Mouse (Mus musculus): ENCODE measurements around the gene Spsb1.

The Spsb1 gene

DNA sequence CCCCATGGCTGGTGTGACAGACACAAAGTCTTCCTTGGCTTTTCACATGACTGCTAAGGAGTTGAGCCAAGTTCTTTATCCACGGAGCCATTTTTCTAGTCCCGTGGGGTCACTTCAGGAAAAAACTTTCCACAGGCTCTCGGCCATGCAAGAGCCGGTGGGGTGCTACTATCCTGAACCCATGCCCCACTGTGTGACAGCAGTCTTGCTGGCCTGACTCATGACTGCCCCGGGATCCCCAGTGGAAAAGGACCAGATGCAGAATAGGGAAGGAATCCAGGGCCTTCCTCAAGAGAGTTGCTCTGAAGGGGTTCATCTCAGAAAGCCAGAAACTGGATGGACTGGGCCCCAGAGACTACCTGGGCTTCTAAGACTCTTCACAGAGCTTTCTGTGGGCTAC lies 66.7 kb downstream of the Spsb1 start:
- no peak for DNase-seq (ENCODE audit: low spot score in 2 of 2)

DNA sequence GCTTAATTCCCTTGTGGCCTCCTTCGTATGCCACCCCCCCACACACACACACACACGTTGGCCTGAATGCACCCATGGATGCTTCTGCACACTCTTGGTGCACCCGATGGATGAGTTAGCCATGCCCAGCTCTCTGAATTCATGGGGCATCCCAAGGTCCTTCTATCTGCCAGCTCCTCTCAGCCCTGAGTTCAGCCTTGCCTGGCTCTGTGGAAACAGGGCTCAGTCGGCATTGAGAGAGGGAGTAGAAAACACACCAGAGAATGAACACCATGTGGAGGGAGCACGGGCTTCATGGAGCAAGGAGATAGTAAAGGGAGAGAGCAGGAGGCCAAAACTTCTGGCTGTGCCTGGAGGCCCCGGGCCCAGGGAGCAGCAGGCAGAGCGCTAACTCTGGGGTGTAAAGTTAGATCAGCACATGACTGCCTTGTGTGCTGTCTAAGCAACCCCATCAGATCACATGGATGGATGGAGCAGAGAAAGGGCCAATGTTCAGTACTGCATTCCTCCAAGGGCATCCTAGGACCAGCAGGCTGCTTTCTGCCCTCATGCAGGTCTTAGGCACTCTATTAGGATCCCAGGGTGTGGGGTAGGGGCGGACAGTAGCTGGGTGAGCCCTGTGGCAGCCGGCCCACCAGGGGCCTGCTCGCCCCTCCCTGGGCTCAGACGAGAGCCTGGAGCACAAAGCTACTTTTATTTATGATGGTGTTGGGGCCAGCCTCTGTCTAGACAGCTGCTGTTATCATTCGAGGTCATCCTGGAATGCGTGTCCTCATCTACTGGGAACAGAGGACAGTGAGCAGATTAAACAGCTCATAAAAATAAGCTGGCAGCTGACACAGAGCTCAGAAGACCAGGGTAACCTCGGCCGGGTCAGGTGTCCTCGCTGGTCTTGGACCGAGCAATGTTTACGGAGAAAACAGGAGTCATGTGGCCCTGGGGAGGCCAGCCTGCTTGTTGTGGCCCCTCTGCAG lies 68.3 kb downstream of the Spsb1 start:
- DNase-seq (ENCODE audit: low spot score in 2 of 2), result no peak

DNA sequence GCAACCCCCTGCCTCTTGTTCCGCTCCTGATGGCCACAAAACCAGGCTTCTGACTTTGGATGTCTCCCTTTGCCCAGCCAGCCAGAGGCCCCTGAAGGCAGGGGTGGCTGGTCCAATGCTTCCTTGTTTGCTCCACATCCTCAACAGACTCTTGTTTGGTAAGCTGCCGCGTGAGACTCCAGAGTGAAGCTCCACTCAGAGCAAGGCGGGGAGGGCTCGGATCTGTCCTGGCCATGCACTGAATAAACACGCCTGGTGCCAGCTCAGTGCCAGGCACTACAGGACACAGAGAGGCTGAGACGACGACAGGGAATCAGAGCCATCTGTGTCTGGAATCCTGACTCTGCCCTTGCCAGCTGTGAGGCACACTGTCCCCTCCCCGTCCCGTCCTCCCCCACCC lies 70.9 kb downstream of the Spsb1 start:
- peak; percentile 45 to 58 for DNase-seq (ENCODE audit: low spot score in 2 of 2)

DNA sequence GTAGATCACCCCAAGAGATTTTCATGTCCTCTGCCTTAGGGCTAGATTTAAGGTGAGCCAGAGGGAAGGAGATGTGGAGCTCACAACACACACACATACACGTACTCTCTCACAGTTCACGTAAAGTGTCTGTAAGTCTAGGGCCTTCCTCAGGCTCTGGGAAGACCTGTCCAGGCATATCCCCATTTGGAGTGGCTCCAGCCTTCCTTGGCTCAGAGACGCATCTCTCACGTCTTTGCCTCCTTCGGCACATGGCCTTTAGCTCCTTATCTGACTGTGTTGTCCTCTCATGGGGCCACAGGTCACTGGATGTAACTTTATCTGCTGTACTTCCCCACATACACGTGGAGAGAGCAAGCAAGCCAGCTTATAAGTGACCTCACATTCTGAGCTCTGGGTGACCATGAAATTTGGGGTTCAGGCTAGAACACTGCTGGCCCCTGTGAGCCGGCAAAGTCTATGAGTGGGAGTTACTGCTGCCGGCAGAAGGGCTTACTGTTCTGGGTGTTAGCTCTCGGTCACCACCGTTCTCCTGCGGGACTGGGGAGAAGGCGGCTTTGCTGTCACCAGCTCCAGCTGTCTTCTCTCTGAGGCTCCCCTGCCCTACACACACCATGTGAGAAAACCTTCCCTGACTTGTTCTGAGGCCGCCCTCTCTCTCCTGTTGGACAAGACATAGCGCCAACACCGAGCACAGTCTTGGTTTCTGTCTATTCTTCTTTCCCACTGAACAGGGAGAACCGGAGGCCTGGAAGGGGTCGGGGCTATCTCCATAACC lies 72.5 kb downstream of the Spsb1 start:
- no peak for DNase-seq (ENCODE audit: low spot score in 2 of 2)

DNA sequence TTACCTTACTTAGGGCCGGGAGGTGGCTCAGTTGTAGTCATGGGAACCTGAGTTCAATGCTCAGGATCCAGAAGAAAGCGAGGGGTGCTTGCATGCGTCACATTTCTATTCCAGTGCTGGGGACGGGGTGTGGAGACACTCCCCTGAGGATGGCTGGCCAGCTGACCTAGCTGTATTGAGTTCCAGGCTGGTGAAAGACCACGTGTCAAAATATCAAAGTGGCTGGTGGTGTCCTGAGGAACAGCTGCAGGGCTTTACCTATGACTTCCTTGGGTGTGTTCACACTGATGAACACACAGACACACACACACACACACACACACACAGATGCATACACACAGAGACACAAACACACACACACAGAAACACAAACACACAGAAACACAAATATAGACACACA lies 73.9 kb downstream of the Spsb1 start:
- no peak for DNase-seq (ENCODE audit: low spot score in 2 of 2)

DNA sequence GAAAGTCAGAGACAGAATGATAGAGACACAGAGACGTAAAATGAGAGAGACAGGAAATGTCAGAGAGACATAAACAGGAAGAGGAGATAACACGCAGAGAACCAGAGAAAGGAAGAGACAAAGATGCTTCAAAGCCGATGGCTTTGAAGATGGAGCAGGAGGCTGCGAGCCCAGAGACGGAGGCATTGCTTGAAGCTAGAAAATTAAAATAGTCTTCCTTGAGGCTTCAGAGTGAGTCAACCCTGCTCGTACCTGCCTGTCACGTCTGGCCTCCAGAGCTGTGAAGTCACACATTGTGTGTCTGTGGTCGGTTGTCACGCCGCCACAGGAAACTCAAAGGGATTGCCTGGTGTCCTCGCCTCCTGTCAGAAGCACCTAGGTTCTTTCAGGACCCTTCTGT lies 74.9 kb downstream of the Spsb1 start:
- DNase-seq (ENCODE audit: low spot score in 2 of 2), result no peak

DNA sequence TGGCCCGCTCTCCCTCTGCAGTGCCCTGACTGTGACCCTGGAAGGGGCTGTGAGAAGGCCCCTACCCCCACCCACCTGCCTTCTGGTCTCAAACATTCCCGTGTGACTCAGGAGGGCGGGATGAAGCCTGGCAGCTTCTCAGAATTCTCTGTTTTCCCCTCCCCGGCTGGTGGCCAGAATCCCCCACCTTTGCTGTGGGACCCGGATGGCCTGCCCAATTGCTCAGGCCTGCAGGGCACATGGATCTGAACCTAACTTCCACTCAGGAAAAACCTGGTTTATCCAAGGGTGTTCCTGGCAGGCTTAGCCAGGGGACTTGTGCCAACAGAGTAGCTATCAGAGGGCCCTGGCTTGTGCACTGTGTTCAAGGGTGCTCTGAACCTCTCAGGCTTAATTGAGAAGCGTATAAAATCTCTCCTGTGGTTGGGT lies 76.8 kb downstream of the Spsb1 start:
- DNase-seq (ENCODE audit: low spot score in 2 of 2), result no peak

DNA sequence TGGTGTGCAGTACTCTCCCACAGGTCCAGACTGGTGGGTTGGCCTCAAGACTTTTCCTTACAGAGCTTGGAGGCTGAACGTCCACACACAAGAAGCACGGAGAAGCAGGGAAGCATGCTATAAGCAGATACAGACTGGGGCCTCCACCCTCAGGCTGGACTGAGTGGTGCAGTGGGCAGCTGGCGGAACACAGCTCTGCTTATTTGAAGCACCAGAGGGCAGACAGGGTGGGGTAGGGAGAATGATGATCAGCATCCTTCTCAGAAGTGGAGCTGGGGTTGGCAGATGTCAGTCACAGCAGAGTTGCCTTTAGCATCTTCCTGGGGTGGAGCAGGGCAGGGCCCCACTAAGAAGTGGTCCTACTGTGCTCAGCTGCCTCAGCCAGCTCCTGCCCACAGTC lies 77.6 kb downstream of the Spsb1 start:
- DNase-seq (ENCODE audit: low spot score in 2 of 2), result no peak

DNA sequence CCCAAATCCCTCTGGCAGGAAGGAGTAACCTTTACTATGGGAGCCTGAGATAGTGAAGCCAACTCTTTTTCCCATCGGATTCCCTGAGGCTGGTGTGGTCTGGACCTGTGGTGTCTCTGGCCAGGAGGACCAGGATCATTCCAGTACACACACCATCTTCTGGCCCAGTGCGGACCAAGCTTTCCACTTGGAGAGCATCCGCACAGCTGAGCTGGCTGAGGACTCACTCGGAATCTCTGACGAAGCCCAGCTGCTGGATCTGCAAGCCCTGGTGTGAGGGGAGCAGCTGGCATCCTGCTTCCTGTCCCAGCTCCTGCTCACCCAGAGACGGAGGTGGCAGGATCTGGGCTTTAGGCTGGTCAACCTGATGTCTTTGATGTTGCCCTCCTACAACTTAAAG lies 78.1 kb downstream of the Spsb1 start:
- no peak for DNase-seq (ENCODE audit: low spot score in 2 of 2)

DNA sequence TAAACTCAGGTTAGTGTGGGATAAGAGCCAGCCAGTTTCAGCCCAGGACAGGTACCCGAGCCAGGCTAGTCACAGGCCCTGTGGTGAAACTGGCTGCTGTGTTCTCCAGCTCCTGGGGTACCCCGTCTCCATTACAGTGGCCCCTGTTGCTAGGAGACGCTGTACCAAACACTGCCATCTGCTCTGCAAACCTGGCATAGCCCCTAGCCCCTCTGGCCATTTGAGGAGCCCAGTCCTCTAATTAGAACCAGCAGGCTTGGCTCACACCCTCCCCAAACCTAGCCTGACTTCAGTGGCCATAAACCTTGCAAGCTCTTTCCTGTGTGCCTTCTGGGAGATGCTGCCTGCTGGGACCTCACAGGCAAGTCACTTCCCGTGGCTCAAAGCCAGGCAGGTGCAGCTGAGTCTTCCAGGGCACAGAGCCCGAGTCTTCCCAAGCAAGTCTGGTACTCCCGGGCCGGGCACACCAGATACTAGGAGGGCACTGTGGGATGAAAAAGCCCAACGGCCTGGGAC lies 78.8 kb downstream of the Spsb1 start:
- DNase-seq (ENCODE audit: low spot score in 2 of 2), result peak; percentile 51 to 52

DNA sequence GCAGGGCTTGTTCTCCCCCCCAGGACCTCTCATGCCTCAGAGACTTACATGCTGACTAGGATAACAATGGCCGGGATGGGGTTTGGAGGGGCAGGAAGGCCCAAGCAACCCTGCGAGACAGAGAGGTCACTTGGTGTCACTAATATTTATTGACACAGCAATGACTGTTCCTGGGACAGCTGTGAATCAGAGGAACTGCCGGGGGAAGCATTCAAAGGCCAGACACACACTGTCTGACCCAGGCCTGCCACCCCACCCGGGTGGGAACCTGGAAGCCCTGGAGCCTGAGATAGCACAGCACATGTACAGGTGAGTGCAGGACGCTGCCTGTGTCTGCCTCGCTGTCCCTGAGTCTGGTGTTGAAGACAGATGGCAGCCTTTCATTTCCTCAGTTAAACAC lies 79.5 kb downstream of the Spsb1 start:
- DNase-seq (ENCODE audit: low spot score in 2 of 2), result no peak

DNA sequence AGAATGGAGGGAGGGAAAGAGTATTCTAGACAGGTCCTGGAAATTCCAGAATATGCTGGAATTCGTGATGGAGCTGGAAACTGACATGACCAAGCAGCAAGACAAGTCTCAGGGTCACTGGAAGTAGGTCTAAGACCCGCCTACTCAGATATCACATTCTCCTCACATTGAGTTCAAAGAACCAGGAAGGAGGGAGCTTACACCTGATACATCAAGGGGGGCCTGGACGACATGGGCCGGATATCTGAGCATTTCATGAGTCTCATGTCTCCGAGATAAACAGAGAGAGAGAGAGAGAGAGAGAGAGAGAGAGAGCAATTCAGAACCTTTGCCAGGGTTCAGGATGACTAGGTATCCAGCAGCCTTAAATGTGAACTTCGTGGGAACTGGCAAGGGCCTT lies 82.6 kb downstream of the Spsb1 start:
- DNase-seq (ENCODE audit: low spot score in 2 of 2), result no peak

DNA sequence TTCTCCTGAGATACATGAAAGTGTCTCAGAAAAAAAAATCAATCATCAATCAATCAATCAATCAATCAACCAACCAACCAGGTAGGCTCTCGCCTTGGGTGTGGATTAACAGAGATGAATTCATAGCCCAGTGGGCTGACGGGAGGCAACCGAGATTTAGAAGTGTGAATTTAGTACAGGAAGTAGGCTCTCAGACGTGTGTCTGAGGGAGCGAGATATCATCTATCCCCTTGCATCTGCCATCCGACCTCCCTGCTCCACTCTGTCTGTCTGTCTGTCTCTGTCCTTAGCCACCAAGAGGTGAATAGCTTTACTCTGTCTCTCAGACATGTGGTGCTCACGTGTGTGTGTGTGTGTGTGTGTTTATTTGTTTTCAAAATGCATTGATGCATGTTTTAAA lies 83.3 kb downstream of the Spsb1 start:
- no peak for DNase-seq (ENCODE audit: low spot score in 2 of 2)

DNA sequence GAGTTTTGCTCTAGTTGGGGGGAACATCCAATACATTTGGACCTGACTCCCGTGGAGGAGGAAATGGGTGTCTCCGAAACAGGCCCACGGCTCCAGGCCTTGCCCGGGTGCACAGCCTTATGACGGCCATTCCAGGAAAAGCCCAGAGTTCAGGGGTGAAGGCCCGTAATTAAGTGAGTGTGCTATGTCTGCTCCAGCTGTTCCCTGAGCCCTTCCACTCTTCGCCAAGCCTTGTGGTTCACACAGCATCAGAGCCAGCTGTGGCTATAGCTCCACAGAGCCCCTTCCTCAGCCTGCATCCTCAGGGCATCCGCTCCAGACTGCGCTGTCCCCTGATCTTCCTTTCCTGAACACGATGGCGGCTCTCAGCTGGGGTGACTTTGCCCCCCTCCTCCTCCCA lies 83.8 kb downstream of the Spsb1 start:
- no peak for DNase-seq (ENCODE audit: low spot score in 2 of 2)

DNA sequence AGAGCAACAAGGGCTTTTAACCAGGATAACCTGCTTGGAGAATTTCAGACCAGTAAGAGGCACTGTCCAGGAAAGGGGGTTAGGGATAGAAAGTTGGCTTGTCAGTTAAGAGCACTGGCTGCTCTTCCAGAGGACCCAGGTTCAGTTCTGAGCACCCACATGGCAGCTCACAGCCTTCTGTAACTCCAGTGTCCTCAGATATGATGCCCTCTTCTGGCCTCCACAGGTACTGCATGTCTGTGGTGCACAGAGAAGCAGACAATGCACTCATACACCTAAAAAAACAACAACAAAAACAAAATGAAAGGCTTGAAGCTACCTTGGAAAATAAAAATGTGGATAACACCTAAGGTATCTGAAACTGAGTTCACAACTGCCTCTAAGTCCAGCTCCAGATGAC lies 84.4 kb downstream of the Spsb1 start:
- no peak for DNase-seq (ENCODE audit: low spot score in 2 of 2)

DNA sequence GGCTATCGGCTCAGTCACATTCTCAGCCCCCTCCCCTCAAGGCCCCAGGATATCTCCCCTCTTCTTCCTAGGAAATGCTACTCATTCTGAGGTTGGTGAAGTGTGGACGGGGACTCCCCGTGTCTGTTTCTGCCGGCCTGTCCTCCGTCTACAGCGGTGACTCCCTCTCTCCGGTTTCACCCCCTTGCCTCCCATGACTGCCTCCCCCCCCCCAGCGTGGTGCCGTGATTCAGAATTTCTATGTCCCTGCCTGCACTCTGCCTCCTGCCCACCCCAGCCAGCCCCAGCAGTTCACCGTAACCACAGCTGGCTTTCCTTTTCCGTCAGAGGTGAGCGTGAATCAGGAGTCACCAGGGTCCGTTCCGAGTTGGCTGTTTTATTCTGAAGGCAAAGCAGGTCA lies 86.1 kb downstream of the Spsb1 start:
- DNase-seq (ENCODE audit: low spot score in 2 of 2), result no peak

DNA sequence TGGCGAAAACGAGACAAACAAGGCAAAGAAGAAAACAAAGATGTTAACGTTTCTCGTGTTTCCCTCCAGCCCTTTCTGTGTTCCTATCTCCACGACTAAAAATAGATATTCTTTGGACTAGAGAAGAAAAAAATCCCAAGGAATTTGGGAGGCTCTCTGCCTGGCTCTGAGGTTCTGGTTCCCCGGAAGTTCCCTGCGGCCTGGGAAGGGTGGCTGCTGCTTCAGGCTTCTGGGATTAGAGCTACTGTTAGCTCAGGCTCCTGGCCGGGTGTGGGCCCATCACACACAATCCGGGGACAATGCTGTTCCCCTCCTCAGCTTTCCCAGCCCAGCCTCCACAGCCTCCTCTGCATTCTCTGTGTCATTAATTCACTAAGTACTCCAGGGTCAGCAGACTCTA lies 86.8 kb downstream of the Spsb1 start:
- DNase-seq (ENCODE audit: low spot score in 2 of 2), result no peak

DNA sequence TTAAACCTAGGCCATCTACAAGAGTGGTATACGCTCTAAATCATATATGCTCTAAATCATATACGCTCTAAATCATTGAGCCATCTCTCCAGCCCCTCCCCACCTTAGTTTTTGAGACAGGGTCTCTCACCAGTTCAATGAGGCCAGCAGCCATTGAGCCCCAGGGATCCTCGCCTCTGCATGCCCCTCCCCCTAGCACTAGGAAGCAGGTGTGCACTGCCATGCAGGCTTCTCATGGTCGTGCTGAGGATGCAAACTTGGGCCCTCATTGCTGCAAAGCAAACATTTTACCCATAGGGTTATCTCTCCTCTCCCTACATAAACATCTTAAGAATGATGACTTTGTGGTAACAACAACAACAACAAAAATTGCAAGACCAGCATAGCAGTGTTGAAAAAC lies 87.5 kb downstream of the Spsb1 start:
- DNase-seq (ENCODE audit: low spot score in 2 of 2), result no peak

DNA sequence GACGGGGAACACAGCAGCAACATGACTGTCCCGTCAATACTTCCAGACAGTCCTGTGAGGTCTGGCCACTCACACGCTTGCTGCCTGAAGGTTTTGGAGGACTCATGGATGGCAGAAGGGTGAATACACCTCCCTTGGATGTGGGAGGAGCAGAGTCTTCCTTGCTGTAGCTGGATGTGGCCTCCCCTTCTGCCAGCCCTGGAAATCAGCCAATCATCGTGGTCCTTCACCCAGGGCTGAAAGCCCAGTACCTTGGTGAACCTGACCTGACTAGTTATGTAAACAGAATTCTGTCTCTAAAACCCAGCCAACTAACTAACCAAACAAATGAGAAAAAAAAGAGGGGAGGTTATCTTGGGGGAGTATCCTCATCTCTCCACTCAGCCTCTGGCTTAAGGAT lies 90.4 kb downstream of the Spsb1 start:
- no peak for DNase-seq (ENCODE audit: low spot score in 2 of 2)

DNA sequence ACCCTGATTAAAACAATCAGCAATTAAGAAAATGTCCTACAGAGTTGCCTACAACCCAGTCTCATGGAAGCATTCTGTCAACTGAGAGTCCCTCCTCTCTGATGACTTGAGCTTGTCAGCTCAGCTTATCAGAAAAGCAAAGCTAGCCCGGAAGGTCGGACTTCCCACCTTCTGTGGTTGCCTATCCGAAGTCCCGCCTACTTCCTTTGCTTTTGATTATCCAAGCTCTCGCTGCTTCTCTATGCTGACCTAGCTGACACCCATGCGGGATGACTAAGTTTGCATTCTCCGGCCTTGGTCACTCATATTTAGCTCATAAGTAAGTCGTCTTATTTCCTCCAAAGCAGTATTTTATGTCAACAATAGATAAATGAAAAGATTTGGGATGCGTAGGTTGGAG lies 91.3 kb downstream of the Spsb1 start:
- no peak for DNase-seq (ENCODE audit: low spot score in 2 of 2)

DNA sequence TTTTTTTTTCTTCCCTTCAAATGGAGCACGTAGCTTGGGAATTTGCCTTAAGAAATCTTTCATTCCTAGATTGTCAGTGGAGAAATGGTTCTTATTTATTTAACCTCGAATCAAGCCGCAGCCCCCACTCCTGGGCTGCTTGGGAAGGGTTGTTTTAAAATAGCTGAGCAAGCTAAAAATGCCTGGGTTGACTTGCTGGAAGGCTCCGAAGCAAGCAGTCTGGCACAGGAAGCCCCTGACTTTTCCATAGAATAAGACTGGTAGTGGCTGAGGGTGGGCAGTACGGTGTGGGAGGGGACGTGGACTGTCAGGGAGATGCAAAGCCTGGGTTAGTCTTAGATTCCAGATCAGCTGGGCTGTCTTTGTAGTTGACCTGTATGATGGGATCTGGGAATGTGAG lies 94.5 kb downstream of the Spsb1 start:
- DNase-seq (ENCODE audit: low spot score in 2 of 2), result no peak

DNA sequence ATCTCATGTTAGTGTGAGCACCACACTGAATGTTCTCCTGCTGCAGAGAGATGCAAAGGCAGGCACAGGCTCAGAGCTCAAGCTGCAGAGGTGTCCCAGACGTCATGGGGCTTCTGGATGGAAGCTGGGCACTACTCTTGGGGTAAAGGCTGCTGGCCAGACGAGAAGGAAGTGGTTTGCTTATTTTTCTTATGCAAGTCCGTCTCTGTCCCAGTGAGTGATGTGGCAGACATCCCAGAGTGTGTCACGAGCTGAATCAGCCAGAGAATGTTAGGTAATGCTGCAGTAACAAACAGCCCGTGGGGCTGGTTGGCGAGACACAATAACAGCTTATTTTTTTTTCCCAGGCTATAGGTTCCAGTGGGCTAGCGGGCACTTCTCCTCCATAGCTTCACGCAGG lies 96.3 kb downstream of the Spsb1 start:
- DNase-seq (ENCODE audit: low spot score in 2 of 2), result no peak

DNA sequence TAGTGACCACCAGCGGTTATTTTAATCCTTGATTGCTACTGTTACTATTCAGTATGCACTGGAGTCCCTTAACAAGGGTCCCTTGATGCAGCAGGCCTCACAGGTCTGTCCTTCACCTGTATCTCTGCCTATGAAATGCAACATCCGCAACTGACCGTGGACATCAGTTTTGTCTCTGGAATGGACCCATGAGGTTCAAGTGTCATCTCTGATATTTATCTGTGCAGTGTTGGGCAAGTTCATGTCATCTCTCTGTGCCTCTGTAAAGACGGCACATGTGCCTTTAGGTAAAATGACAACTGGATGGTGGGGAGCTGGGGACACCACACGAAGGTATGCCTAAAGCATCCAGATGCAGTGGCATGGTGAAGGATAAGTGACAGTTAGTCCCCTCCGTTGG lies 96.7 kb downstream of the Spsb1 start:
- DNase-seq (ENCODE audit: low spot score in 2 of 2), result no peak

All from right cerebral cortex, postnatal 10 days (tissue).